Mouse (Mus musculus) ovary, adult 18-20 months (tissue): ENCODE measurements around the gene Irf8.

Experiments
- DNase-seq: peaks from one replicate; pipeline ENCODE4 v3.0.0; 2022; ENCODE audit warnings: low spot score, mixed read lengths

Gene Irf8

GRCm38 (mm10) chr8:120751226-120752081, 15.3 kb downstream of the Irf8 start:
- DNase-seq, result no peak

DNA sequence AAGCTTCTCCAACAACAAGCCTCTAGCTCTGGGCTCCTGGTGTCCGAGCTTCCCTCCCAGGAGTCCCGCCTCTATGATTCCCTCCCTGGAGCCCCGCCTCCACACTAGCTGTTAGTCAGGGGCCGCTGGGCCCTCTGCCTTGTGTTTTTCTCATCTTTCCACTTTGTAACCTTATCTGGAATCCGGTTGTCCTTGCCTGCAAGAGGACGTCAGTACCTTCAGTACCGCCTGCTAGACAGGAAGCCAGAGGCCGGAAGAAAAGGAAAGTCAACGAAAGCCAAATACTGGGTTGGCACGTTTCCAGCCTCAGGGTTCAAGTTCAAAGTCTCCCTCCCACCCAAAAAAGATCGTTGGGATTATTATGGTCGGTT, 15.9 kb downstream of the Irf8 start:
- peak; percentile 77 for DNase-seq

DNA sequence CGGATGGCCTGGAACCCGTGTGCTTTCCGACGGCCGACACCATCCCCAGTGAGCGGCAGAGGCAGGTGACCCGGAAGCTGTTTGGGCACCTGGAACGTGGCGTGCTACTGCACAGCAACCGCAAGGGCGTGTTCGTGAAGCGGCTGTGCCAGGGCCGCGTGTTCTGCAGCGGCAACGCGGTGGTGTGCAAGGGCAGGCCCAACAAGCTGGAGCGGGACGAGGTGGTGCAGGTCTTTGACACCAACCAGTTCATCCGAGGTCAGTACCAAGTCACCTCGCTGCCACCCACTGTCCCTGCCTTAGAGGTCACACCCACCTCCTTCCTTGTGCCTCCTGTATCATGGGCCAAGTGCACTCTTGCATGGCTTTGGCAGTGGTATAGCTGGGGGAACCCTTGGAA, 17.3 kb downstream of the Irf8 start:
- DNase-seq, result no peak

DNA sequence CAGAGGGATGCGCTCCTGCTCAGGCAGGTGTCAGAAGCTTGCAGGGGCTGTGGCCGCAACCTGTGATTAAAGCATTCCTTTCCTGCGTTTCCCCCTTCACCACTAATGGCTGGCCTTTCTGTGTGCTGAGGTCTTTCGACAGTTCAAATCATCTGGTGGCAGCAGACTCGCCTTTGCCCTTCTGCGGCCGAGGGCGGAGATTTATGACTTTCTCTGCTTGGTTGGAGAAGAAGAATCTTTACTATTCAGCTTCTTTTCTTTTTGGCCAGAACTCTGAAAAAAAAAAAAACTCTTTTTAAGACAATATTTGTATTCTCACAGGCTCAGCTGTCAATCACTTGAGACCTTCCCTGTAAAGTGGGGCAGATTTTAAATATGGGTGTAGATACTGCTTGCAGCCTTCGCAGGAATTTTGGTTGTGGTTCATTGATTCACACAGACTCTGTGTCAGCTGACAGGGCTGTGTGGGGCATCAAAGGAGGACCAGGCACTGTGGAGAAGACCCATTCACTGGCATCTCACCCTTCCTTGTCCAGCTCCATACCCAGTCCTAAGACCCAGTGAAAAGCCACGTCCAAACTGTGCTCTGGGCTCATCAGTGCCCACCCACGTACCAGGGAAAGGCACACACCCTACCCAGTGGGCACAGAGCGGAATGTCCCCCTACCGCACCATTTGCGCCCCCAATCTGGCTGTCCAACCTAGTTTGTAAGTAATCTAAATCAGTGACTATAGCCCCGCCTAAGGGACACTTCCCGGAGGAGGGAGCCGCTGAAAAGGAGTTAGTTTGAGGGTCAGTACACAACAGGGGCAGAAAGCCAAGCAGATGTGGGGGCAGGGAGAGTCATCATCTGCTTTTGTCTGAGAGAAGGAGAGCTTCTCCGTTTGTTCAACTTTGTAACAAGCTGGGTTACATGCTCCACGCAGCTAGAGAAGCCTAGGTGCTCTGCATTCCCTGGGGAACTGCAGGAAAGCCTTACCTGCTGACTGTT, 19.4 kb downstream of the Irf8 start:
- DNase-seq, result no peak

DNA sequence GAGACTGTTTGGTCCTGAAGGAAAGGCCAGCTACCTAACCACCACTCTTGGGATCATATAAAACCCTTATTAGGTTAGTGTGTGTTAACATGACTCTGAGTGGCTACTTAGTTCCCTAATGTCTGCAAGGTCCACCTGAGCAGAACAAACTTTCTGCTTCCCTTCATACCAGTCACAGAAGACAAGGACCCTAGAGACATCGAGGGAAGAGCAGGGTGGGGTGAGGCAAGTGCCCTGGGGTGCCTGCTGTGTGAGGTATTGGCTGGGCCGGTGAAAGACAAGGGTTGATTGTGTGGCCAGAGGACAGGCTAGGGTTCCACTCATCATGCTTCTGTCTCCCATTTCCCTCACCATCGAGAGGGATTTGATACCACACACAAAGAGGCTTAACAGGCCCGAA, 21.8 kb downstream of the Irf8 start:
- DNase-seq, result no peak

- DNase-seq, result no peak
Measured at GRCm38 (mm10) chr8:120759847-120760246, 23.7 kb downstream of the Irf8 start.

DNA sequence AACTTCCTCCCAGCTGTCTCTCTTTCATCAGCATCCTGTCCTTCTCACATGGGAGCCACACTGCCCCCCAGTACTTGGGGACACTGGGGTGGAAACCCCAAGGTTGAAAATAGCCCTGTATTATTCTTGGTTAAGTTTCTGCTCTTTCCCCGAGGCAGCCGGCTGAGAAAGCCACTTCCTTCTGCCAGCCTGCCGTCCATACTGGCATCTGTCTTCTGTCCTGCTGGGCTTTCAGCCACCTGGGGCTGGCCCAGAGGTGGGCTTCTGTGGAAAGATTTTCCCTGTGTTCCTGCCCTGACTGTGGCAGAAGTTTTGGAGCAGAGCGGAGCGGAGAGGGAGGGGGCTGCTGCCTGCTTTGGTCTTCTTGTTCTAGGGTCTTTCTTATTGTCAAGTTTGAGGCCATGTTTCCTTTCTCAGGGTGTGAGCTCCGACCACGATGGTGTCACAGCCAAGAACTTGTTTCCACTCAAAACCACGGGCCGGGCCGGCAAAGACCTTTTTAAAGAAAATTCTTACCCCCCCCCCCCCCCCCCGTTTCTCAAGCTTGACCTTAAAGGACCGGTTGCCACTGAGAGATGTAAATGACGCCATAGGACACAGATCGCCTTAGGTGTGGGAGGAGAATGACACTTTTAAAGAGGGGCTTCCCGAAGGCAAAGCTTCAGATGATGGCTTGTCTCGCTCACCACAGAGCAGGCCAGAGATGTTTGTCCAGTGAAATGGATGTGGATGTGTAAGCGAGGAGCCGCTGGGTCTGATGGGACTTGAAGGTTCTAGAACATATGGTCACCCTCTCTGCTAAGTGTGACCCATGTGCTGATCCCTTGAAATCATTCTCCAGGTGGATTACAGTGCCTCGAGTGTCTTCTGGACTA, 24.4 kb downstream of the Irf8 start:
- no peak for DNase-seq

DNA sequence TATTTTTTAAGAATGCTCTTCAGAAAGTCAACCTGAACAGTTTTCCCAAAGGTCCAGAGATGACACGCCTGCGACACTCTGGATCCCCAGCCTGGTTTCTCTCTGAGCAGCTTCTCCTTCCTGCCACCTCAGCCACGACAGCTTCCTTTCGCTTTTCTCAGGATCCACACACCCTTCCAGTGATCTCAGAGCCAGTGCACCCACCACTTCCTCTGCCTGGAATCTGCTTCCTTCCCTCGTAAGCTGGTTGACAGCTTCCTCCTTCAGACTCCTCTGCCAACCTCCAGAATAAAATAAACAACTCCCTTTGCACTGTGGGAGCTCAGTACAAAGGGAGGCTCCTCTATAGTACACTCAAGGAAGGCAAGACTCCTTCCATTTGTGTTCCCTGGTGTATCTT, 27.1 kb downstream of the Irf8 start:
- DNase-seq, result no peak

DNA sequence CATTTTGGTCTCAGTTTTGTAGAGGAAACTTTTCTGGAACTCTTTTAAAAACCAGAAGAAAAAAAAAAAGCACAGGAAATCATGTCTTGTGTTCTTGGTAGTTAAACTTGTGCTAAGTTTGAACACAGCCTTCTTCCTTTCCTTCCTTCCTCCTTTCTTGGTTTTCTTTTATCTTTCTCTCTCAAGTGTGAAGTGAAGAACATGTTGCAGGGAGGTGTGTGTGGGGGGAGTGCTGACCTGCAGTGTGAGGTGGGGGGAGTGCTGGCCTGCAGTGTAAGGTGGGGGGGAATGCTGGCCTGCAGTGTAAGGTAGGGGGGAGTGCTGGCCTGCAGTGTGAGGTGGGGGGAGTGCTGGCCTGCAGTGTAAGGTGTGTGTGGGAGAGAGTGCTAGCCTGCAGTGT, 28.5 kb downstream of the Irf8 start:
- no peak for DNase-seq

GRCm38 (mm10) chr8:120766622-120767021, 30.5 kb downstream of the Irf8 start:
- DNase-seq, result no peak

- no peak for DNase-seq
Measured at GRCm38 (mm10) chr8:120768454-120769218, 32.5 kb downstream of the Irf8 start.

GRCm38 (mm10) chr8:120777184-120777583, 41.0 kb downstream of the Irf8 start:
- no peak for DNase-seq

DNA sequence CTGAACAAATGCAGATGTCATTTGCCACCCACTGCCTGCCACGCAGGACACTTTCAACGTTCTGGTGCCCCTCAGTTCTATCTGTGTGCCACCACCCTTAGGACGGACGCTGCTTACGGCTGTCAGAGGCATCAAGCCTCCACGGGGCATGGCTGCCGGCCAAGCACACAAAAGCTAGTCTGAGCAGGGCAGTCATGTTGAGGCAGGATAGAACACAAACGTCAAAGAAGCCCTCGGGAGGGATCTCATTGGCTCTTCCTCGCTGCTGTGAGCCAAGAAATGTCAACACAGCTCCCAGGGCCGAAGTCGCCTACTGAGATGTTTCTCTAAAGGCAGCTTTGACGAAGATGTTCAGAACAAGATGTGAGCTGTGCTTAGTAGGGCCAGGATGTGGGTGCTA, 41.6 kb downstream of the Irf8 start:
- DNase-seq, result no peak

DNA sequence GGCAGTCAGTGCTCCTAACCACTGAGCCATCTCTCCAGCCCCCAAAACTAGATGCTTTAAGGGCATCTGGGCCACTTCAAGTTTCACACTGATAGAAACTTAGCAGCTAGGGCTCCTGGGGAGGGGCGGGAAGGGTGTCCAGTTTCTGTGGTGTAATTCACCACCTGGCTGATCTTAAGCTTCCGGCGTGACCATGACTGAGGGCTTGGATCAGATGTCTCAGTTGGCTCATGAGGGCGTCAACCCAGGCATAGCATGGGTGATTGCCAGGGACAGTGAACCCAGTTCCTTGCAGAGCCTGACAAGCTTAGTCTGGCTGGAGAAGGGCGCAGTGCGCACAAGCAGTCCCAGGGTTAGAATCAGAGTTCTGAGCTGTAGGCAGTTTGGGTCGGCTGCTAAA, 42.9 kb downstream of the Irf8 start:
- DNase-seq, result no peak

DNA sequence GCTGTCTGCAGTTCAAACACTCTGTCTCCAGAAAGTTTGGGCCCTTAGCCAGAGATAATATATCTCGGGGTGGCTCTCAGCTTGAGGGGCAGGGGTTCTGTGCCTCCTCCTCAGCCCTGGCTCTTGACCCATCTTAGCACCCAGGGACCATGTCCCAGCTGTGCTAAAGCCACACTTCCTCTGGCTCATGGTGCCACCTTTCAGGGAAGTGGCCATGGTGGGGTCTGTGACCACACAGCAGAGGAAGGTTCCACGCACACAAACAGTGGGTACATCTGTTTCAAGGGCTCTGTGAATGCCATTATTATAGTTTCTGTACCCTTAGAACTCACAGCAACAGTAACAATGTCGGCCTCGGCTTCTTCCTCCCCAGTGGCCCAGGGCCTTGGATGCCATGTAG, 47.6 kb downstream of the Irf8 start:
- DNase-seq, result no peak

DNA sequence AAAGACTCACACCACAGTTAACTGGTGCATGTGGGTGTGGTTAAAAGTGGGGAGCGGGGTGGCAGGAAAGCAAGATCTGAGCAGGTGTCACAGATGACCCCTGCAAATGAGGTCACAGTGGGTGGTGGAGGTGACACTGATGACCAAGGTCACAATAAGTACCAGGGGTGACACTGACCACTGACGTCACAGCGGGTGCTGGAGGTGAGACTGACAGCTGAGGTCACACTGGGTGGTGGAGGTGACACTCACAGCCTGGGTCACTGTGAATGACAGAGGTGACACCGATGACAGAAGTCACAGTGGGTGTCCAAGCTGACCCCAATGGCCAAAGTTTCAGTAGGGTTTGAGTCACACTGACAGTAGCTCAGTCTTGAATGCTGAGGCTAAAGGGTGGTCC, 50.6 kb downstream of the Irf8 start:
- DNase-seq, result no peak

DNA sequence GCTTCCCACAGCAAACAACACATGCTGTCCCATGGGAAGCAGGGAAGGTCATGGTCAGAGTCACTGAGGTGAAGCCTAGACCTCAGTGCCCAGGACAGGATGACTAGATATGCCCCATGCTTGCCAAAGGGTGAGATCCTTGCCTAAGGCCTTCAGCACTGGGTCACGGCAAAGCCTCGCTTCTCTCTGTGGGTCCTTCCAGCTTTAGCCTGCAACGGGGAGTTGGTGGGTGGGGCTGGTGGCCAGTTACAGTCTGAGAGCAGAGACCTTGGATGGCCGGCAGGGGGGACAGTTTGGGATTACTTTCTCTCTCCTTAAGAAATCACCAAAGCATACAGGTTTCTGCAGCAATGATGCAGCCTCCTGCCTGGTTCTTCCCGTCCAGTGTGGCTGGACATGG, 51.5 kb downstream of the Irf8 start:
- no peak for DNase-seq

DNA sequence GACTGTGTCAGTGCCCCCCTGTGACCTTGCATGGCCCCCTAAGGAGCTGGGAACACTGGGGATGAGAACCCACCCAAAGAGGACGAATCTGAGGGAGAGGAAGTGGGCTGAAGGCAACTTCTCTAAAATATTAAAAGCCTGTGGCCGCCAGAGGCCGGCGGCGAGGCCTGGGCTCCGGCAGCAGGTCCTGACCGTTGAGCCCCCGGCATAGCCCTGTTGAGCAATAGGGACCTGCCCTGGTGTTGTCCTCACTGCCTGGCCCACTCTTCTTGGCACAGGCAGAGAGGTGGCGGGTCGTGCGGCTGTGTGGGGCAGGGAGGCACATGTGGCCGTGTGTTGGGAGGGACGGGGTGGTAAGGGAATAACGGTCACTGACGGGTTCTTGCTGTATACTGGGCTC, 56.6 kb downstream of the Irf8 start:
- no peak for DNase-seq

GRCm38 (mm10) chr8:120795944-120796635, 59.9 kb downstream of the Irf8 start:
- peak; percentile 63 for DNase-seq

DNA sequence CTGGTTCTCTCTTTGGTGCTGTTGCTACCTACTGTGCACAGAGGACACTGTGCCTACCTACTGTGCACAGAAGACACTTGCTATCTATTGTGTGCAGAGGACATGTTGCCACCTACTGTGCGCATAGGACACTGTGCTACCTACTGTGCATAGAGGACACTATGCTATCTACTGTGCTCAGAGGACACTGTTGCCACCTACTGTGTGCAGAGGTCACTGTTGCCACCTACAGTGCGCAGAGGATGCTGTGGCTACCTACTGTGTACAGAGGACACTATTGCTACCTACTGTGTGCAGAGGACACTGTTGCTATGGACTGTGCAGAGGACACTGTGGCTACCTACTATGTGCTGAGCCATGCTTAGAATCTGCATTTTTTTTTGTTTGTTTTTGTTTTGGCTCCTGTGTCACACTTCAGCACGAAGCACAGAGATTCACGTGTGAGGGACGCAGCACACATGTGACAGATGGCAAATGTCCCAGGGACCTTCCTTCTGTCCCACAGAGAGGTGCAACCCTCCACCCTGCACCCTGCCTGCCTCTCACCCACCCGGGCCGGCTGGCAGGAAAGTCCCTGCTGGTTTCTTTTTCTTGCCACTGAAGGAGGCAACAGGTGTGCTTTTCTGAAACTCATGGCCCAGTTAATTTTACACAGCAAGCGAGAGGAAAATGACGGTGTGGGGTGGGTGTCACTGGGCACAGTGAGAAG, 61.0 kb downstream of the Irf8 start:
- DNase-seq, result no peak
